Mouse (Mus musculus) ES-E14 (cell line): ENCODE data around the gene Bmp2k.

Source experiments
- HCFC1 ChIP-seq: IDR thresholded peaks from 2 replicates; pipeline ENCODE4 v1.6.1; 2012; ENCODE audit warnings: low read length, inconsistent platforms, borderline replicate concordance; ENCODE audit not compliant: insufficient read depth
- MAFK ChIP-seq: IDR thresholded peaks from 2 replicates; pipeline ENCODE4 v1.6.1; 2014; ENCODE audit warnings: mild to moderate bottlenecking, low read depth, low read length, inconsistent platforms; ENCODE audit not compliant: insufficient read depth
- ZC3H11A ChIP-seq: IDR thresholded peaks from 2 replicates; pipeline ENCODE4 v1.6.1; 2012; ENCODE audit warnings: low read depth, mild to moderate bottlenecking, inconsistent platforms, low read length, borderline replicate concordance
- ZNF384 ChIP-seq: IDR thresholded peaks from 2 replicates; pipeline ENCODE4 v1.6.1; 2012; ENCODE audit warnings: low read depth, low read length, inconsistent platforms

DNA sequence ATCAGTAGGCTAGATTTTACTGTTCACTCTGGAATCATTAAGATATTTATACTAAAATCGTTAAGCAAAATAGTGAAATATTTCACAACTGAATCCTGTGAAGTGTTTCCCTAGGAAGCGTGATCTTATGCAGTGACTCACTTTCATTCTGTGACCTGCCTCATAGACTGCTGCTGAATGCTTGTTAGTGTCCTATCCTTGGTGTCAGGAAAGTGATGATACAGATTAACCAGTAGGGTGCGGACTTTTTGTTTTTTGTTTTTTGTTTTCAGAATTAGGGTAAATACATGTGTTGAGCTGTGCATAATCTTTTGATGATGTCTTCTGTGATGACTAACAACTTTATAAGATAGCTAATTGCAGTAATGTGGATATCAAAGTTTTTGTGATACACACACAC is 9.4 kb downstream of the Bmp2k start:
- TF ChIP-seq ZNF384 (no peak), HCFC1 (no peak), ZC3H11A (no peak), MAFK (no peak)
